Mouse (Mus musculus): Measurements from ENCODE around the gene Cdk2ap1. TPM values are rescaled to one million over a fixed set of nuclear protein-coding genes. Genes with fewer than 3 reads are reported as not detected.
"Not testable (repeated sequence)": the region's sequence is repeated elsewhere in the genome, so short reads cannot be mapped to it uniquely, and the experiment has no call there.

The Cdk2ap1 gene
- polyA plus RNA-seq, 1 experiment from 2014 or later: 410 TPM

GRCm38 (mm10) chr5:124349196-124349595, 13.7 kb downstream of the Cdk2ap1 start:
- H3K4me1 ChIP-seq (ENCODE audit: control insufficient read depth, insufficient read depth, low read length): peaks cover 12% of the 10 kb centered on the region
- no peak overlapping the region for H3K9ac ChIP-seq (replicated peaks; ENCODE audit: low read length)
- no peak overlapping the region for H3K4me3 ChIP-seq (ENCODE audit: low read depth, low read length)
- ATAC-seq (replicated peaks; ENCODE audit: insufficient number of reproducible peaks, low FRiP score, low TSS enrichment, low read depth) (no peak), DNase-seq (ENCODE audit: low spot score) (no peak)
- H3K27me3 ChIP-seq (ENCODE audit: control insufficient read depth, insufficient read depth, low read length): no peaks in the 10 kb centered on the region
- H3K36me3 ChIP-seq (replicated peaks; ENCODE audit: control insufficient read depth, insufficient read depth, low read depth, low read length): peaks cover 16% of the 10 kb centered on the region
- no peak overlapping the region for H3K27ac ChIP-seq (replicated peaks; ENCODE audit: low read depth, low read length)
- no peaks in the 10 kb centered on the region for H3K9me3 ChIP-seq (replicated peaks; ENCODE audit: control insufficient read depth, low read length)
- WGBS: 93% methylated on average over 17 of the region's 17 CpGs
- H3K4me2 ChIP-seq (ENCODE audit: low read depth, low read length): no peak overlapping the region

- H3K4me2 ChIP-seq (ENCODE audit: low read depth, low read length): no peak overlapping the region
- H3K27me3 ChIP-seq (ENCODE audit: control insufficient read depth, insufficient read depth, low read length): no peaks in the 10 kb centered on the region
- no peak for ATAC-seq (replicated peaks; ENCODE audit: insufficient number of reproducible peaks, low FRiP score, low TSS enrichment, low read depth)
- no peaks in the 10 kb centered on the region for H3K9me3 ChIP-seq (replicated peaks; ENCODE audit: control insufficient read depth, low read length)
- no peak for DNase-seq (ENCODE audit: low spot score)
- WGBS: 84% methylated on average over 8 of the region's 8 CpGs
- peaks cover 7% of the 10 kb centered on the region for H3K36me3 ChIP-seq (replicated peaks; ENCODE audit: control insufficient read depth, insufficient read depth, low read depth, low read length)
- H3K4me3 ChIP-seq (ENCODE audit: low read depth, low read length): no peak overlapping the region
- no peak overlapping the region for H3K9ac ChIP-seq (replicated peaks; ENCODE audit: low read length)
- H3K27ac ChIP-seq (replicated peaks; ENCODE audit: low read depth, low read length): no peak overlapping the region
- H3K4me1 ChIP-seq (ENCODE audit: control insufficient read depth, insufficient read depth, low read length): no peaks in the 10 kb centered on the region
These were observed 20.0 kb downstream of the Cdk2ap1 start for GRCm38 (mm10) chr5:124342897-124343296.

DNA sequence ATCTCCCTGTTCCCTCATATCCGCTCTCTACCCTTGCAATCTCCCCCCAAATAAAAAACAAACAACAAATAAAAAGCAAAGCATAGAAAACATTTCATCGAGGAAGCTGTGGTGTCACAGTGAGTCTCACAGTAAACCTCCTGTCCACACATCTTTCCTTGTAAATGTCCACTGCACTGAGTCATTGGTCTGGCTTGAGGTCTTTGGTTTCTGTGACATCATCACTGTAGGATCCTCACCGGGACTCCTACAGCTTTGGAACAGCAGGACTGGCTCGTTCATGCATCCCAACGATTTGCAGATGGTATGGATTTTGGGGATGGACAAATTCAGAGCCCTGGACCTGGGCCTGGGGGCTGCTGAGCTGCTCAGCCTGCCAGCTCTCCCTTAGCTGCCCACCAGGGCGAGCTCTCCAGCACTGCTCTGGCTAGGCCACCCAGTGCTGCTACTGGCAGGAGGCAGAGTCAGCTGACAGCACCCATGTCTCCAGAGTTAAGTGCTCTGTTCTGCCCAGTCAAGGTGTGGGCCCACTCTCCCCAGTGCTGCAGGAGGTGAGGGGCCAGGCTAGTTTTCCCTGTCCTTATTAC, 21.0 kb downstream of the Cdk2ap1 start:
- not testable (repeated sequence) for H3K9me3 ChIP-seq (replicated peaks; ENCODE audit: control insufficient read depth, low read length); H3K4me3 ChIP-seq (ENCODE audit: low read depth, low read length); H3K36me3 ChIP-seq (replicated peaks; ENCODE audit: control insufficient read depth, insufficient read depth, low read depth, low read length); H3K4me2 ChIP-seq (ENCODE audit: low read depth, low read length); H3K4me1 ChIP-seq (ENCODE audit: control insufficient read depth, insufficient read depth, low read length); H3K27me3 ChIP-seq (ENCODE audit: control insufficient read depth, insufficient read depth, low read length); DNase-seq (ENCODE audit: low spot score); H3K27ac ChIP-seq (replicated peaks; ENCODE audit: low read depth, low read length); H3K9ac ChIP-seq (replicated peaks; ENCODE audit: low read length)
- WGBS: 65% methylated on average over 6 of the region's 6 CpGs
- ATAC-seq (replicated peaks; ENCODE audit: insufficient number of reproducible peaks, low FRiP score, low TSS enrichment, low read depth): 0 out of 2 replicates have a peak, but pooled peaks have one; percentile 10

DNA sequence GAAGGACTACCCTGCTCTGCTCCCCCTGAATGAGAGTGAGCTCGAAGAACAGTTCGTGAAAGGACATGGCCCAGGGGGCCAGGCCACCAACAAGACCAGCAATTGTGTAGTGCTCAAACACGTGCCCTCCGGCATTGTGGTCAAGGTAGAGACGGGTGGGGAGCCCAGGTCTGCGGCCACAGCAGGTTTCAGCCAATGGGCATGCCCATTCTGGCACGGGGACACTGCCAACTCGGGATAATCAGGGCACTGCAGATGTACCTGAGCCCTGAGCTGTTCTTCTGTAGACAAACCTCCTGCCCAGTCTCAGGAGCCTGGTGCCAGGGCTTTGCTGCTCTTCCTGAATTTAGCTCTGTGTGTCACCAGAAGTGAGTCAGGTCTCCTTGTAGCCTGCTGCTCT, 24.1 kb downstream of the Cdk2ap1 start:
- WGBS: 84% methylated on average over 8 of the region's 8 CpGs
- no peak overlapping the region for H3K9ac ChIP-seq (replicated peaks; ENCODE audit: low read length)
- no peaks in the 10 kb centered on the region for H3K4me1 ChIP-seq (ENCODE audit: control insufficient read depth, insufficient read depth, low read length)
- no peak overlapping the region for H3K27ac ChIP-seq (replicated peaks; ENCODE audit: low read depth, low read length)
- no peak for ATAC-seq (replicated peaks; ENCODE audit: insufficient number of reproducible peaks, low FRiP score, low TSS enrichment, low read depth)
- no peaks in the 10 kb centered on the region for H3K9me3 ChIP-seq (replicated peaks; ENCODE audit: control insufficient read depth, low read length)
- H3K27me3 ChIP-seq (ENCODE audit: control insufficient read depth, insufficient read depth, low read length): no peaks in the 10 kb centered on the region
- DNase-seq (ENCODE audit: low spot score): no peak
- no peak overlapping the region for H3K4me2 ChIP-seq (ENCODE audit: low read depth, low read length)
- no peak overlapping the region for H3K4me3 ChIP-seq (ENCODE audit: low read depth, low read length)
- no peaks in the 10 kb centered on the region for H3K36me3 ChIP-seq (replicated peaks; ENCODE audit: control insufficient read depth, insufficient read depth, low read depth, low read length)

GRCm38 (mm10) chr5:124337909-124338308, 25.0 kb downstream of the Cdk2ap1 start:
- Histone ChIP-seq H3K36me3 (replicated peaks; ENCODE audit: control insufficient read depth, insufficient read depth, low read depth, low read length) (no peaks in the 10 kb centered on the region), H3K9me3 (replicated peaks; ENCODE audit: control insufficient read depth, low read length) (no peaks in the 10 kb centered on the region), H3K27me3 (ENCODE audit: control insufficient read depth, insufficient read depth, low read length) (no peaks in the 10 kb centered on the region), H3K4me3 (ENCODE audit: low read depth, low read length) (no peak overlapping the region), H3K4me1 (ENCODE audit: control insufficient read depth, insufficient read depth, low read length) (no peaks in the 10 kb centered on the region; the same call in 1 of the 2 replicates), H3K4me2 (ENCODE audit: low read depth, low read length) (no peak overlapping the region), H3K9ac (replicated peaks; ENCODE audit: low read length) (no peak overlapping the region), H3K27ac (replicated peaks; ENCODE audit: low read depth, low read length) (no peak overlapping the region)
- WGBS: 53% methylated on average over 9 of the region's 9 CpGs
- ATAC-seq (replicated peaks; ENCODE audit: insufficient number of reproducible peaks, low FRiP score, low TSS enrichment, low read depth) (no peak), DNase-seq (ENCODE audit: low spot score) (no peak)

DNA sequence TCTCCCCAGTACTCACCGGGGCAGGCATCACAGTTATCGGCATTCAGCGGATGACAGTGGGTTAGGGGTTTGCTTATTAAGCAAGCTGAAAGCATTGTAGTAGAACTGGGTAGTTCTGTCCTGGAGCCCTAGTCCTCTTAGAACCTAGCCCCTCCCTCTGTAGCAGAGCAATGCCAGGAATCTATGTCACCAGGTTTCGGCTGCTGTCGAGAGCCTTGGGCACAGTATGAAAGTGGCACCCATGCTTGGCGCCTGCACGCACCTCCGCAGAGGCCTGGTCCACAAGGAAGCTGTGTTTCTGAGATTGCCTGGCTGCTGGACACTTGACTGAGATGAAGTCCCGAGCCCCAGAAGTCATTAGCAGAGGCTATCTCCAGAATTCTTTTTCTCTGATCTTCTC, 25.8 kb downstream of the Cdk2ap1 start:
- H3K4me3 ChIP-seq (ENCODE audit: low read depth, low read length): no peak overlapping the region
- ATAC-seq (replicated peaks; ENCODE audit: insufficient number of reproducible peaks, low FRiP score, low TSS enrichment, low read depth) (no peak), DNase-seq (ENCODE audit: low spot score) (no peak)
- WGBS: 90% methylated on average over 9 of the region's 9 CpGs
- no peaks in the 10 kb centered on the region for H3K9me3 ChIP-seq (replicated peaks; ENCODE audit: control insufficient read depth, low read length)
- no peaks in the 10 kb centered on the region for H3K27me3 ChIP-seq (ENCODE audit: control insufficient read depth, insufficient read depth, low read length)
- no peak overlapping the region for H3K9ac ChIP-seq (replicated peaks; ENCODE audit: low read length)
- no peaks in the 10 kb centered on the region; the same call in 1 of the 2 replicates for H3K4me1 ChIP-seq (ENCODE audit: control insufficient read depth, insufficient read depth, low read length)
- H3K4me2 ChIP-seq (ENCODE audit: low read depth, low read length): no peak overlapping the region
- no peaks in the 10 kb centered on the region for H3K36me3 ChIP-seq (replicated peaks; ENCODE audit: control insufficient read depth, insufficient read depth, low read depth, low read length)
- no peak overlapping the region for H3K27ac ChIP-seq (replicated peaks; ENCODE audit: low read depth, low read length)

GRCm38 (mm10) chr5:124334392-124334791, 28.5 kb downstream of the Cdk2ap1 start:
- 43% methylated on average over 6 of the region's 6 CpGs for WGBS
- Histone ChIP-seq H3K27ac (replicated peaks; ENCODE audit: low read depth, low read length) (peak overlapping the region; percentile 7), H3K9me3 (replicated peaks; ENCODE audit: control insufficient read depth, low read length) (no peaks in the 10 kb centered on the region), H3K4me2 (ENCODE audit: low read depth, low read length) (no peak overlapping the region), H3K9ac (replicated peaks; ENCODE audit: low read length) (no peak overlapping the region), H3K4me3 (ENCODE audit: low read depth, low read length) (no peak overlapping the region), H3K36me3 (replicated peaks; ENCODE audit: control insufficient read depth, insufficient read depth, low read depth, low read length) (no peaks in the 10 kb centered on the region), H3K4me1 (ENCODE audit: control insufficient read depth, insufficient read depth, low read length) (no peaks in the 10 kb centered on the region; the same call in 1 of the 2 replicates), H3K27me3 (ENCODE audit: control insufficient read depth, insufficient read depth, low read length) (no peaks in the 10 kb centered on the region)
- ATAC-seq (replicated peaks; ENCODE audit: insufficient number of reproducible peaks, low FRiP score, low TSS enrichment, low read depth) (peak; percentile 61), DNase-seq (ENCODE audit: low spot score) (peak; percentile 24)

DNA sequence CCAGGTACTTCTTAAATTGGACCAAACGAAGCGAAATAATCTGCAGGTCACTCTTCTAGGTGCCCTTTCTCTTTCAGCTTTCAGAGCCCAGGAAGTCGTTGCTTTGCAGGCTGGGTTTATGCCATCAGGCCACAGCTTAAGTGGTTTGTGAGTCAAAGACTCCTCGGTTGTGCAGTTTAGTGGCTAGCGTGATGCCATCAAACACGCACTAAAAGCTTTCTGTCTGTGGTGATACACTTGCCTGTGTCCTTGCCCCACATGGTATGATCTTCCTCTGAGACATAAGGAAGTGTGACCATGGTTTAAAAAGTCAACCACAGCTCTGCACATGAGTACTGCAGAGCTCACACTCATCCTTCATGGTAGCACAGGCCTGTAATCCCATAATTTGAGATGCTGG, 32.8 kb downstream of the Cdk2ap1 start:
- no peak for ATAC-seq (replicated peaks; ENCODE audit: insufficient number of reproducible peaks, low FRiP score, low TSS enrichment, low read depth)
- WGBS: 88% methylated on average over 6 of the region's 6 CpGs

More for the DNA sequence above, 32.8 kb downstream of the Cdk2ap1 start:
- no peak overlapping the region for H3K4me3 ChIP-seq (ENCODE audit: low read depth, low read length)
- H3K9ac ChIP-seq (replicated peaks; ENCODE audit: low read length): no peak overlapping the region
- no peaks in the 10 kb centered on the region for H3K27me3 ChIP-seq (ENCODE audit: control insufficient read depth, insufficient read depth, low read length)
- H3K4me2 ChIP-seq (ENCODE audit: low read depth, low read length): no peak overlapping the region
- no peak for DNase-seq (ENCODE audit: low spot score)
- no peaks in the 10 kb centered on the region for H3K9me3 ChIP-seq (replicated peaks; ENCODE audit: control insufficient read depth, low read length)
- H3K27ac ChIP-seq (replicated peaks; ENCODE audit: low read depth, low read length): no peak overlapping the region
- no peaks in the 10 kb centered on the region; the same call in 1 of the 2 replicates for H3K4me1 ChIP-seq (ENCODE audit: control insufficient read depth, insufficient read depth, low read length)
- H3K36me3 ChIP-seq (replicated peaks; ENCODE audit: control insufficient read depth, insufficient read depth, low read depth, low read length): no peaks in the 10 kb centered on the region
